Mouse (Mus musculus) liver, embryonic 14 days (tissue): ENCODE measurements around the gene Cnnm4. TPM values are rescaled to one million over a fixed set of nuclear protein-coding genes. Genes with fewer than 3 reads are reported as not detected.

Experiments
- polyA plus RNA-seq: library from polyadenylated mRNA; depleted of rRNA; stranded (reverse); fragments of >200 nt; gene quantifications from 2 replicates; pipeline ENCODE4 v1.2.3, GENCODE M21; 2012; rRNA removed

Gene Cnnm4
- polyA plus RNA-seq: 0.74 and 0.86 TPM in 2 replicates

GRCm38 (mm10) chr1:36471181-36472105 is at the start of gene Cnnm4:
Gene Cnnm4 (plus strand): TSS chr1:36471620.

GRCm38 (mm10) chr1:36444471-36445464 is 26.7 kb upstream of the Cnnm4 start, which contains the start of gene Lman2l:
Gene Lman2l (minus strand): TSS chr1:36445271.

GRCm38 (mm10) chr1:36511289-36512021 is 40.0 kb downstream of the Cnnm4 start, which contains the start of gene Cnnm3:
Gene Cnnm3 (plus strand): TSS chr1:36511867.

GRCm38 (mm10) chr1:36536783-36537182 is 65.4 kb downstream of the Cnnm4 start, which contains the start of gene Ankrd23:
Gene Ankrd23 (minus strand): TSS chr1:36536883.

GRCm38 (mm10) chr1:36539186-36539585 is 67.8 kb downstream of the Cnnm4 start, which contains the start of gene Gm42417:
Gene Gm42417 (minus strand): TSS chr1:36539429.

GRCm38 (mm10) chr1:36546888-36547471 is 75.6 kb downstream of the Cnnm4 start, which contains the start of gene Ankrd39:
Gene Ankrd39 (minus strand): TSS chr1:36547445.

Other genes with a start within 250 kb of the Cnnm4 start
- gene Uggt1, start 226.9 kb upstream of the Cnnm4 start, polyA plus RNA-seq: 5.7 and 6.5 TPM in 2 replicates
- gene Neurl3, start 196.9 kb upstream of the Cnnm4 start, polyA plus RNA-seq: 2.3 and 2.8 TPM in 2 replicates
- gene Arid5a, start 163.9 kb upstream of the Cnnm4 start, polyA plus RNA-seq: 0.84 and 1.2 TPM in 2 replicates
- 10.3 and 11.8 TPM in 2 replicates for gene Kansl3, start 102.4 kb upstream of the Cnnm4 start, polyA plus RNA-seq
- gene Fer1l5, start 99.3 kb upstream of the Cnnm4 start, polyA plus RNA-seq: under 0.01 and 0.01 TPM in 2 replicates
- 4.6 and 5.6 TPM in 2 replicates for gene Lman2l, start 26.3 kb upstream of the Cnnm4 start, polyA plus RNA-seq
- 3.1 TPM in 2 replicates for gene Cnnm3, start 40.2 kb downstream of the Cnnm4 start, polyA plus RNA-seq
- gene Ankrd23, start 65.3 kb downstream of the Cnnm4 start, polyA plus RNA-seq: 2.4 and 2.8 TPM in 2 replicates
- 0.02 TPM in 1 of 2 replicates, not detected in the other for gene Gm42417, start 67.8 kb downstream of the Cnnm4 start, polyA plus RNA-seq
- gene Ankrd39, start 75.8 kb downstream of the Cnnm4 start, polyA plus RNA-seq: 3.3 and 3.8 TPM in 2 replicates
- 2.4 and 2.6 TPM in 2 replicates for gene Sema4c, start 86.7 kb downstream of the Cnnm4 start, polyA plus RNA-seq
- gene Fam178b, start 211.6 kb downstream of the Cnnm4 start, polyA plus RNA-seq: 0.08 TPM in 2 replicates
- 272 and 285 TPM in 2 replicates for gene Cox5b, start 219.8 kb downstream of the Cnnm4 start, polyA plus RNA-seq
- 0.02 TPM in 1 of 2 replicates, not detected in the other for gene 4933424G06Rik, start 238.5 kb downstream of the Cnnm4 start, polyA plus RNA-seq
- 24.2 and 27.5 TPM in 2 replicates for gene Actr1b, start 242.8 kb downstream of the Cnnm4 start, polyA plus RNA-seq